Mouse (Mus musculus): ENCODE measurements around the gene Loxl1.

- TF ChIP-seq GATA1 (IDR thresholded peaks at IDR 0.05; ENCODE audit: borderline replicate concordance, low read length) (no peak), CTCF (IDR thresholded peaks at IDR 0.05; ENCODE audit: low read depth, low read length) (no peak)
Observed at GRCm38 (mm10) chr9:58294527-58294926, 18.5 kb downstream of the Loxl1 start.
